Mouse (Mus musculus): Measurements from ENCODE around the gene Dkk2. TPM values are rescaled to one million over a fixed set of nuclear protein-coding genes. Genes with fewer than 3 reads are reported as not detected.
"Not testable (repeated sequence)": the region's sequence is repeated elsewhere in the genome, so short reads cannot be mapped to it uniquely, and the experiment has no call there.

Gene Dkk2
- 23.1 and 33.1 TPM in 2 replicates for polyA plus RNA-seq (2012; rRNA removed)

GRCm38 (mm10) chr3:132085112-132085822, at the start of gene Dkk2:
TSS of gene Dkk2 (plus strand) at chr3:132085292.
- no peak for DNase-seq (ENCODE audit: low spot score)

- no peak for DNase-seq (ENCODE audit: low spot score)
Measured at GRCm38 (mm10) chr3:132036704-132037103, 48.4 kb upstream of the Dkk2 start.

- DNase-seq (ENCODE audit: low spot score), result no peak
Measured at GRCm38 (mm10) chr3:132037670-132038069, 47.4 kb upstream of the Dkk2 start.

- no peak for DNase-seq (ENCODE audit: low spot score)
Measured at GRCm38 (mm10) chr3:132040066-132040465, 45.0 kb upstream of the Dkk2 start.

GRCm38 (mm10) chr3:132050884-132051457, 34.1 kb upstream of the Dkk2 start:
- no peak for DNase-seq (ENCODE audit: low spot score)

- not testable (repeated sequence) for DNase-seq (ENCODE audit: low spot score)
Measured at GRCm38 (mm10) chr3:132062816-132063215, 22.3 kb upstream of the Dkk2 start.

GRCm38 (mm10) chr3:132063374-132063773, 21.7 kb upstream of the Dkk2 start:
- no peak for DNase-seq (ENCODE audit: low spot score)

GRCm38 (mm10) chr3:132063966-132064365, 21.1 kb upstream of the Dkk2 start:
- DNase-seq (ENCODE audit: low spot score), result no peak

GRCm38 (mm10) chr3:132064920-132065319, 20.2 kb upstream of the Dkk2 start:
- DNase-seq (ENCODE audit: low spot score), result no peak

- no peak for DNase-seq (ENCODE audit: low spot score)
Measured at GRCm38 (mm10) chr3:132070949-132071348, 14.1 kb upstream of the Dkk2 start.

GRCm38 (mm10) chr3:132084018-132084417, 1.1 kb upstream of the Dkk2 start:
- no peak for DNase-seq (ENCODE audit: low spot score)

- no peak for DNase-seq (ENCODE audit: low spot score)
Measured at GRCm38 (mm10) chr3:132084680-132085079, 412 bp upstream of the Dkk2 start.

GRCm38 (mm10) chr3:132085823-132086350, 795 bp downstream of the Dkk2 start:
- no peak for DNase-seq (ENCODE audit: low spot score)

- DNase-seq (ENCODE audit: low spot score), result no peak
Measured at GRCm38 (mm10) chr3:132086461-132086860, 1.4 kb downstream of the Dkk2 start.

- no peak for DNase-seq (ENCODE audit: low spot score)
Measured at GRCm38 (mm10) chr3:132087011-132087486, 2.0 kb downstream of the Dkk2 start.

GRCm38 (mm10) chr3:132092983-132093382, 7.9 kb downstream of the Dkk2 start:
- no peak for DNase-seq (ENCODE audit: low spot score)

- no peak for DNase-seq (ENCODE audit: low spot score)
Measured at GRCm38 (mm10) chr3:132096296-132096695, 11.2 kb downstream of the Dkk2 start.

- DNase-seq (ENCODE audit: low spot score), result no peak
Measured at GRCm38 (mm10) chr3:132100746-132101145, 15.7 kb downstream of the Dkk2 start.

GRCm38 (mm10) chr3:132103020-132103419, 17.9 kb downstream of the Dkk2 start:
- DNase-seq (ENCODE audit: low spot score), result no peak

GRCm38 (mm10) chr3:132103454-132103853, 18.4 kb downstream of the Dkk2 start:
- DNase-seq (ENCODE audit: low spot score), result no peak

GRCm38 (mm10) chr3:132115772-132116511, 30.9 kb downstream of the Dkk2 start:
- DNase-seq (ENCODE audit: low spot score), result no peak

- no peak for DNase-seq (ENCODE audit: low spot score)
Measured at GRCm38 (mm10) chr3:132121344-132121743, 36.3 kb downstream of the Dkk2 start.

Data from urinary bladder, adult 2 months (tissue).